Mouse (Mus musculus): ENCODE measurements at regions not wholly inside any gene's neighbourhood (a gene's known extent, or its start where the extent isn't known, plus 50 kb on each side); places are given as distances from the start of the nearest gene placed in this dataset.

DNA sequence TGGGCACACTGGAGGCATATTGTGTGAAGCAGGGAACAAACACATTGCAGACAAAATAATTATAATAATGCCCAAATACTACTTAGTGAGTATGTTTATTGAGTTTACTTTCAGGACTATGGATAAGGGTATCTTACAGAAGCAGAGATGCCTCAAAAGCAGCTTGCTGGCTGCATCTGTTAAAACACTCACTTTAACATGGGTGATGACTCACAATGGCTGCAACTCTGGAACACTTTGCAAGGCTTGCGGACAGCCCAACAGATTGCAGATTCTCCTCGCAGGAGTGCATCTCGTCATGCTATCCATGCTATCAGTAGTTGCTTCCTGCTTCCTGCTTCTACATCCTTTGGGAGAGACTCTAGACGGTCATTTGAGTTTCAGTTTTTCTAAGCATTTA lies 373.2 kb upstream of the Arpp21 start:
- H3K4me2 ChIP-seq (replicated peaks) = no peak overlapping the region
- no peak overlapping the region for H3K9ac ChIP-seq
- H3K36me3 ChIP-seq = no peaks in the 10 kb centered on the region
- H3K27ac ChIP-seq (replicated peaks) = no peak overlapping the region
- 79% methylated on average over 4 of the region's 4 CpGs for WGBS
- no peak for ATAC-seq (ENCODE audit: insufficient number of reproducible peaks, low FRiP score, low TSS enrichment, low read depth)
- H3K4me1 ChIP-seq = no peaks in the 10 kb centered on the region
- H3K27me3 ChIP-seq = no peaks in the 10 kb centered on the region
- no peak overlapping the region for H3K4me3 ChIP-seq (replicated peaks)
- no peaks in the 10 kb centered on the region for H3K9me3 ChIP-seq (replicated peaks)

- Histone ChIP-seq H3K36me3 (no peaks in the 10 kb centered on the region), H3K27me3 (no peaks in the 10 kb centered on the region)
- 54% methylated on average over 3 of the region's 3 CpGs for WGBS
Measured at GRCm38 (mm10) chr9:112607221-112607620, 371.5 kb upstream of the Arpp21 start.

DNA sequence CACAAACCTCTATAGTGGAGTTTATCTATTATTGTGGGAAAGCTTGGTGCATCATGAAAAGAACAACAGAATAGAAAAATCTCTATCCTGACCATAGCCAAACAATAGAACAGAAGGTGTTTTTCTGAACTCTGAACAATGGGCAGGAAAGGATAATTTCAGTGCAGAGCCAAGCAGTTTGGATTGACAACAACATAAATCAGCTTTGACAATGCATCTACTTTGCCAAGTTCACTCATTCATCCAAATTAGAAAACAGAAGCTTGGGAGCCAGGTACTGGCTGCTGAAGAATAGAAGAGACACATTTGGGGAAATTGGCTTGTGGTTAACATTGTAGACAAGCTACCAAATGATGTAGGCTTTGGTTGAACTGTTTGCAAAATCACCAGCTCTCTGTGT lies 360.0 kb upstream of the Arpp21 start:
- no peak for ATAC-seq (ENCODE audit: insufficient number of reproducible peaks, low FRiP score, low TSS enrichment, low read depth)
- Histone ChIP-seq H3K4me2 (replicated peaks) (no peak overlapping the region), H3K9me3 (replicated peaks) (no peaks in the 10 kb centered on the region), H3K9ac (no peak overlapping the region), H3K27me3 (no peaks in the 10 kb centered on the region), H3K4me1 (no peaks in the 10 kb centered on the region), H3K36me3 (no peaks in the 10 kb centered on the region), H3K4me3 (replicated peaks) (no peak overlapping the region), H3K27ac (replicated peaks) (no peak overlapping the region)

More at GRCm38 (mm10) chr9:112607221-112607620, 371.5 kb upstream of the Arpp21 start:
- Histone ChIP-seq H3K4me1 (no peaks in the 10 kb centered on the region), H3K27ac (replicated peaks) (no peak overlapping the region), H3K9me3 (replicated peaks) (no peaks in the 10 kb centered on the region), H3K9ac (no peak overlapping the region), H3K4me3 (replicated peaks) (no peak overlapping the region), H3K4me2 (replicated peaks) (no peak overlapping the region)
- no peak for ATAC-seq (ENCODE audit: insufficient number of reproducible peaks, low FRiP score, low TSS enrichment, low read depth)

- no peaks in the 10 kb centered on the region for H3K9me3 ChIP-seq (replicated peaks)
Measured at GRCm38 (mm10) chr9:112590241-112590640, 354.5 kb upstream of the Arpp21 start.

GRCm38 (mm10) chr9:112573316-112573715 lies 337.6 kb upstream of the Arpp21 start:
- Histone ChIP-seq H3K4me1 (no peaks in the 10 kb centered on the region), H3K27ac (replicated peaks) (no peak overlapping the region), H3K36me3 (no peaks in the 10 kb centered on the region), H3K4me3 (replicated peaks) (no peak overlapping the region), H3K9me3 (replicated peaks) (no peaks in the 10 kb centered on the region), H3K4me2 (replicated peaks) (no peak overlapping the region), H3K27me3 (0 out of 2 replicates have a peak, but pooled peaks cover 4% of the 10 kb centered on the region), H3K9ac (no peak overlapping the region)
- no peak for ATAC-seq (ENCODE audit: insufficient number of reproducible peaks, low FRiP score, low TSS enrichment, low read depth)
- WGBS = 24% methylated on average over 3 of the region's 3 CpGs

More at GRCm38 (mm10) chr9:112590241-112590640, 354.5 kb upstream of the Arpp21 start:
- Histone ChIP-seq H3K36me3 (no peaks in the 10 kb centered on the region), H3K27ac (replicated peaks) (no peak overlapping the region), H3K4me2 (replicated peaks) (no peak overlapping the region), H3K27me3 (no peaks in the 10 kb centered on the region), H3K4me1 (no peaks in the 10 kb centered on the region), H3K4me3 (replicated peaks) (no peak overlapping the region), H3K9ac (no peak overlapping the region)
- 76% methylated on average over 3 of the region's 3 CpGs for WGBS
- ATAC-seq (ENCODE audit: insufficient number of reproducible peaks, low FRiP score, low TSS enrichment, low read depth) = no peak

DNA sequence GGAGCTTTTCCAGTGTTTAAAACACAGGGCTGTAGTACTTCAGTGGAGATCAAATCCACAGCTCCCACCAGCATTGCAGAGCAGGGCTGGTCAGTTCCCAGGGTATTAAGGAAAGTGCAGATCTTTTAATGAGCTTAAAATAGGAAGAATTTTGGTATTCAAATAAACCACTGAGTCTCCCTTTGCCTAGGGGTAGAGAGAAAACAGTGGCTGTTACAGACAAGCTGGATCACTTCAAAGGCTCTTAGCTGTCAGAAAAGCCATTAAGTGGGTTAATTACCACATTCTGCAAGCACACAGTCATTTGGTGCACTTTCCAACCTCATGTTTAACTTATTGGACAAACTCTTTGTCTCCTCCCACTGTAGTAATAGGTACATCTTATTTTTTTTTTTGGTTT lies 325.6 kb upstream of the Arpp21 start:
- no peak overlapping the region for H3K27ac ChIP-seq (replicated peaks)
- H3K4me3 ChIP-seq (replicated peaks) = no peak overlapping the region
- no peaks in the 10 kb centered on the region for H3K4me1 ChIP-seq
- no peaks in the 10 kb centered on the region for H3K9me3 ChIP-seq (replicated peaks)
- H3K27me3 ChIP-seq = no peaks in the 10 kb centered on the region
- H3K9ac ChIP-seq = no peak overlapping the region
- H3K4me2 ChIP-seq (replicated peaks) = no peak overlapping the region
- H3K36me3 ChIP-seq = no peaks in the 10 kb centered on the region
- ATAC-seq (ENCODE audit: insufficient number of reproducible peaks, low FRiP score, low TSS enrichment, low read depth) = no peak

DNA sequence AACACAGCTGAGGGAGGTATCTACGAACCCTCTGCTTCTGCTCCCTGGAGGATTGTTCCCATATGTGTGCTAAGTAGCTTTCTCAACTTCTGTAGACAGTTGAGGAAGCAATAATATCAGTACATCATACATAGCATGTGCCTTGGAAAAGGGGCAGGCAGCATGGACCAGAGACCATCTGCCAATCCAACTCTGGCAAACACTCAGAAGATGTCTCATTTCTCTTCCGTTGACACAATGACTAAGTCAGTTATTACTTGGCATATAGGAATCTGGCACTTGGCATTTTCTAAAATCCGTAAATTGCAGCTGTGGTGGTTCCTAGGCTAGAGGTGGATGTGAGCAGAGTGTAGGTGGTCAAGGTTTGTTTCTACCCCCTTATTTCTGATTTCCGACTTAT lies 324.5 kb upstream of the Arpp21 start:
- Histone ChIP-seq H3K27me3 (no peaks in the 10 kb centered on the region), H3K4me1 (no peaks in the 10 kb centered on the region), H3K27ac (replicated peaks) (no peak overlapping the region), H3K9ac (no peak overlapping the region), H3K4me2 (replicated peaks) (no peak overlapping the region), H3K9me3 (replicated peaks) (no peaks in the 10 kb centered on the region), H3K36me3 (no peaks in the 10 kb centered on the region), H3K4me3 (replicated peaks) (no peak overlapping the region)
- ATAC-seq (ENCODE audit: insufficient number of reproducible peaks, low FRiP score, low TSS enrichment, low read depth) = no peak
- WGBS = 78% methylated on average over 4 of the region's 4 CpGs

GRCm38 (mm10) chr9:112537924-112538323 lies 302.2 kb upstream of the Arpp21 start:
- Histone ChIP-seq H3K27ac (replicated peaks) (no peak overlapping the region), H3K4me2 (replicated peaks) (no peak overlapping the region), H3K36me3 (no peaks in the 10 kb centered on the region), H3K4me1 (no peaks in the 10 kb centered on the region), H3K4me3 (replicated peaks) (no peak overlapping the region), H3K9ac (no peak overlapping the region), H3K9me3 (replicated peaks) (no peaks in the 10 kb centered on the region), H3K27me3 (no peaks in the 10 kb centered on the region)
- 58% methylated on average over 2 of the region's 2 CpGs for WGBS
- no peak for ATAC-seq (ENCODE audit: insufficient number of reproducible peaks, low FRiP score, low TSS enrichment, low read depth)

DNA sequence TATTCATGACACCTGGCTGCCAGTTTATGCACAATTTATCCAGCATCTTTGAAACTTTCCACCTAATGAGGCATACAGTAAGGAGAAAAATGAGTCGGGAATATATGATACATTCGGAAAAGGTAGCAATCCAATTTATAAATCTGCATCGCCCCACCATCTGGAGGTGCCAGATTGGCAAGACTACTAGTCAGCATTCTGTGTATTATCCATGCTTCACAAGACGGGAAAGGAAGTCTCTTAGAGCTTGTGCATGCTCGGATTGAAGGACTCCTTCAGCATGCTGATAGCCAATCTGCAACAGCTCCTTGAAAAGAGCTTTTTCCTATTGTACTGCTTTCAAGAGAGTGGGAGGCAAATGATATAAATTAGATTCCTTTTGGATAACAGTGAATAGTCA lies 289.6 kb upstream of the Arpp21 start:
- no peaks in the 10 kb centered on the region for H3K27me3 ChIP-seq
- H3K4me1 ChIP-seq = no peaks in the 10 kb centered on the region
- no peaks in the 10 kb centered on the region for H3K36me3 ChIP-seq
- no peak overlapping the region for H3K27ac ChIP-seq (replicated peaks)
- no peaks in the 10 kb centered on the region for H3K9me3 ChIP-seq (replicated peaks)
- H3K9ac ChIP-seq = no peak overlapping the region
- H3K4me2 ChIP-seq (replicated peaks) = no peak overlapping the region
- 78% methylated on average over 5 of the region's 5 CpGs for WGBS
- ATAC-seq (ENCODE audit: insufficient number of reproducible peaks, low FRiP score, low TSS enrichment, low read depth) = no peak
- no peak overlapping the region for H3K4me3 ChIP-seq (replicated peaks)

DNA sequence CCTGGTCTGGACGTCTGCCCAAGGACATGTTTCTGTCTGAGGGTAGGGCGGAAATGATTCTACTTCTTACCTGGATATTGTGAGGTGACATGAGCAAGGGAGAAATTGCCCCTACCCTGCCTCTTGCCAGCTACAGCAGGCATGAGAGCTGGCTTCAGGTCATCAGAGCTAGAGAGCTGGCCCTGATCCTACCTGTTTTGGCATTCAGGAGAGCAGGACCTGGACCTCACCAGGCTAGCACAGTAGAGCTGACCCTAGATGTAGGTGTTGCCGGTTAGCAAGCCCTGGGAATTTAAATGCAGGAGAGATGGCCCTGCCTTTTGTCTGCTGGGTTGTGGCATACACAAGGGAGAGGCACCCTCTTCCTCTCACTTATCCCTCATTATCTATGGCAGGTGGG lies 287.5 kb upstream of the Arpp21 start:
- no peak overlapping the region for H3K4me2 ChIP-seq (replicated peaks)
- H3K27ac ChIP-seq (replicated peaks) = no peak overlapping the region
- 74% methylated on average over 3 of the region's 3 CpGs for WGBS
- H3K4me3 ChIP-seq (replicated peaks) = no peak overlapping the region
- ATAC-seq (ENCODE audit: insufficient number of reproducible peaks, low FRiP score, low TSS enrichment, low read depth) = no peak
- no peaks in the 10 kb centered on the region for H3K9me3 ChIP-seq (replicated peaks)
- no peaks in the 10 kb centered on the region for H3K4me1 ChIP-seq
- no peaks in the 10 kb centered on the region for H3K36me3 ChIP-seq
- no peak overlapping the region for H3K9ac ChIP-seq
- no peaks in the 10 kb centered on the region for H3K27me3 ChIP-seq

- no peak overlapping the region for H3K4me3 ChIP-seq (replicated peaks)
- H3K27ac ChIP-seq (replicated peaks) = no peak overlapping the region
- H3K4me2 ChIP-seq (replicated peaks) = no peak overlapping the region
- H3K36me3 ChIP-seq = no peaks in the 10 kb centered on the region
- no peaks in the 10 kb centered on the region for H3K4me1 ChIP-seq
- H3K9me3 ChIP-seq (replicated peaks) = no peaks in the 10 kb centered on the region
- ATAC-seq (ENCODE audit: insufficient number of reproducible peaks, low FRiP score, low TSS enrichment, low read depth) = no peak
- no peaks in the 10 kb centered on the region for H3K27me3 ChIP-seq
- no peak overlapping the region for H3K9ac ChIP-seq
- WGBS = 73% methylated on average over 2 of the region's 2 CpGs
Measured at GRCm38 (mm10) chr9:112510716-112511115, 275.0 kb upstream of the Arpp21 start.

DNA sequence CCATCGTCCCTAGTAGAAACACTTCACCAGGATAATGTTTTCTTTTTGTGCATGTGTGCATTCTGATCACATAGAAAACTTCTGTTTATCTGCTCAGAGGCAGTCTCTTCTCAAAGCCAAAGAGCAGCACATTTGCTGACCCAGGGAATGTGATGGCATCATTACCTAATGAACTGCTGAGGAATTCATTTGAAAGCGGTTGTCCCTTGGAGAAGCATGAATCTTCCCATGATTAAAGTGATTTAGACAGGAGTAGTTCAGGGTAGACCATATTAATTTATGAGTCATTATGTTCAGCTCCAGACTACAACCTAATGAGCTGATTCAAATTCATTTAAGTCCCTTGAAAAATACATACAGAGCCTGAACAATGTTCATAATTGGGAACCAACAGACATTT lies 271.1 kb upstream of the Arpp21 start:
- WGBS = 62% methylated on average over 2 of the region's 2 CpGs
- ATAC-seq (ENCODE audit: insufficient number of reproducible peaks, low FRiP score, low TSS enrichment, low read depth) = no peak
- Histone ChIP-seq H3K36me3 (no peaks in the 10 kb centered on the region), H3K4me1 (no peaks in the 10 kb centered on the region), H3K27me3 (no peaks in the 10 kb centered on the region), H3K4me3 (replicated peaks) (no peak overlapping the region), H3K27ac (replicated peaks) (no peak overlapping the region), H3K4me2 (replicated peaks) (no peak overlapping the region), H3K9ac (no peak overlapping the region), H3K9me3 (replicated peaks) (no peaks in the 10 kb centered on the region)
